Mouse (Mus musculus): ENCODE data around the gene Nab1.

DNA sequence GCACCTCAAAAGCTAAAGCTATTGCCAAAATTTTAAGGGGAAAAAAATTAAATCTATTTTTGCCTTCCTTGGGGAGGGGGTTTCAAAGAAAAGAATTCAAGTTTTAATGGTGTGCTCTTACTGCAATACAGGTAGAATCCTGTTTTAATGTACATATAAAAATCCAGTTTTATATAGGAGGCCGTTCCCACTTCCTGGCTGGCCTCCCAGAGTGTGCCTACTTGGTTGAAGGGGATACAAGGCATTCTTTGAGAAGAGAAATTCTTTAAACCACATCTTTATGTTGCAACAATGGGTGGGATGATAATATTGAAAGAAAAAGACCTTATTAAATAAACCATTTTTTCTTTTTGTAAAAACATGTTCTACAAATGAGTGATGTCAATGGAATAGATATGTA is 611 bp upstream of the Nab1 start:
- no peak for TF ChIP-seq CTCF (IDR thresholded peaks at IDR 0.05; ENCODE audit: low read depth, low read length)
- TF ChIP-seq POLR2A (IDR thresholded peaks at IDR 0.05; ENCODE audit: extremely low read depth, insufficient read depth, low read length), result no peak
